Mouse (Mus musculus) left cerebral cortex, adult 11 months (tissue): ENCODE data around the gene Ralbp1.

Experiments
- DNase-seq: peaks from one replicate; pipeline ENCODE4 v3.0.0; 2022; ENCODE audit warnings: low spot score

Ralbp1 gene

GRCm38 (mm10) chr17:65847694-65848449, 37.7 kb downstream of the Ralbp1 start:
- DNase-seq, result no peak

GRCm38 (mm10) chr17:65845423-65845822, 40.2 kb downstream of the Ralbp1 start:
- no peak for DNase-seq

GRCm38 (mm10) chr17:65842669-65843381, 42.8 kb downstream of the Ralbp1 start:
- no peak for DNase-seq

- no peak for DNase-seq
Observed at GRCm38 (mm10) chr17:65839541-65840256, 45.9 kb downstream of the Ralbp1 start.

- peak; percentile 43 for DNase-seq
Observed at GRCm38 (mm10) chr17:65836746-65837145, 48.9 kb downstream of the Ralbp1 start.

GRCm38 (mm10) chr17:65833891-65834290, 51.7 kb downstream of the Ralbp1 start:
- DNase-seq, result no peak

- DNase-seq, result no peak
Observed at GRCm38 (mm10) chr17:65830216-65830863, 55.3 kb downstream of the Ralbp1 start.

GRCm38 (mm10) chr17:65828951-65829350, 56.6 kb downstream of the Ralbp1 start:
- DNase-seq, result no peak

- DNase-seq, result no peak
Observed at GRCm38 (mm10) chr17:65827904-65828303, 57.7 kb downstream of the Ralbp1 start.

- DNase-seq, result no peak
Observed at GRCm38 (mm10) chr17:65827119-65827840, 58.3 kb downstream of the Ralbp1 start.

GRCm38 (mm10) chr17:65826257-65826656, 59.3 kb downstream of the Ralbp1 start:
- no peak for DNase-seq

GRCm38 (mm10) chr17:65824246-65824645, 61.4 kb downstream of the Ralbp1 start:
- DNase-seq, result no peak

GRCm38 (mm10) chr17:65822423-65822822, 63.2 kb downstream of the Ralbp1 start:
- DNase-seq, result no peak

- DNase-seq, result no peak
Observed at GRCm38 (mm10) chr17:65820197-65820596, 65.4 kb downstream of the Ralbp1 start.

GRCm38 (mm10) chr17:65813763-65814162, 71.8 kb downstream of the Ralbp1 start:
- DNase-seq, result no peak

GRCm38 (mm10) chr17:65811032-65811431, 74.6 kb downstream of the Ralbp1 start:
- DNase-seq, result no peak

GRCm38 (mm10) chr17:65806416-65806815, 79.2 kb downstream of the Ralbp1 start:
- DNase-seq, result no peak

GRCm38 (mm10) chr17:65805966-65806365, 79.6 kb downstream of the Ralbp1 start:
- no peak for DNase-seq

- no peak for DNase-seq
Observed at GRCm38 (mm10) chr17:65802026-65802425, 83.6 kb downstream of the Ralbp1 start.

- DNase-seq, result no peak
Observed at GRCm38 (mm10) chr17:65800451-65800850, 85.1 kb downstream of the Ralbp1 start.

GRCm38 (mm10) chr17:65799353-65799752, 86.2 kb downstream of the Ralbp1 start:
- no peak for DNase-seq

GRCm38 (mm10) chr17:65798446-65798845, 87.2 kb downstream of the Ralbp1 start:
- DNase-seq, result no peak
